Mouse (Mus musculus): Measurements from ENCODE around the gene Bcorl1. TPM values are rescaled to one million over a fixed set of nuclear protein-coding genes. Genes with fewer than 3 reads are reported as not detected.
"Not testable (repeated sequence)": the region's sequence is repeated elsewhere in the genome, so short reads cannot be mapped to it uniquely, and the experiment has no call there.

The Bcorl1 gene
- polyA plus RNA-seq, 1 experiment from 2014 or later = 11.1 TPM

GRCm38 (mm10) chrX:48425280-48425679, 84.1 kb downstream of the Bcorl1 start:
- in situ Hi-C loops (cut with MboI; ENCODE audit: low pct_unique_long_range_greater_than_20kb) = no loop called here
- POLR2A ChIA-PET = no interaction called here
- CTCF ChIA-PET = interaction anchor here (2.7 kb wide), 1 partner anchor 37 kb away, joined by 17 read pairs; the partner anchor contains the start of gene Elf4
- ATAC-seq (no peak), DNase-seq (ENCODE audit: low read depth, low spot score) (no peak)
- no peaks in the 10 kb centered on the region for H3K27me3 ChIP-seq
- no peak for TF ChIP-seq CTCF (IDR thresholded peaks at IDR 0.05)

GRCm38 (mm10) chrX:48428241-48428640, 87.1 kb downstream of the Bcorl1 start:
- in situ Hi-C loops (cut with MboI; ENCODE audit: low pct_unique_long_range_greater_than_20kb) = no loop called here
- ChIA-PET CTCF (interaction anchor here (1.3 kb wide), 1 partner anchor 35 kb away, joined by 3 read pairs; the partner anchor contains the start of gene Elf4), POLR2A (no interaction called here)
- TF ChIP-seq CTCF (IDR thresholded peaks at IDR 0.05) = no peak
- no peak for ATAC-seq
- no peak for DNase-seq (ENCODE audit: low read depth, low spot score)
- H3K27me3 ChIP-seq = no peaks in the 10 kb centered on the region

GRCm38 (mm10) chrX:48428642-48429041, 87.5 kb downstream of the Bcorl1 start:
- in situ Hi-C loops (cut with MboI; ENCODE audit: low pct_unique_long_range_greater_than_20kb) = no loop called here
- TF ChIP-seq CTCF (IDR thresholded peaks at IDR 0.05) = no peak
- ATAC-seq = no peak
- ChIA-PET POLR2A (no interaction called here), CTCF (interaction anchor here (1.3 kb wide), 1 partner anchor 34 kb away, joined by 3 read pairs; the partner anchor contains the start of gene Elf4)
- no peaks in the 10 kb centered on the region for H3K27me3 ChIP-seq
- DNase-seq (ENCODE audit: low read depth, low spot score) = no peak

GRCm38 (mm10) chrX:48429100-48429499, 87.9 kb downstream of the Bcorl1 start:
- ChIA-PET POLR2A (no interaction called here), CTCF (no interaction called here)
- DNase-seq (ENCODE audit: low read depth, low spot score) (no peak), ATAC-seq (no peak)
- no peak for TF ChIP-seq CTCF (IDR thresholded peaks at IDR 0.05)
- no peaks in the 10 kb centered on the region for H3K27me3 ChIP-seq
- in situ Hi-C loops (cut with MboI; ENCODE audit: low pct_unique_long_range_greater_than_20kb) = no loop called here

GRCm38 (mm10) chrX:48429538-48429937, 88.4 kb downstream of the Bcorl1 start:
- DNase-seq (ENCODE audit: low read depth, low spot score) = no peak
- POLR2A ChIA-PET = no interaction called here
- ATAC-seq = no peak

GRCm38 (mm10) chrX:48432599-48433526, 91.7 kb downstream of the Bcorl1 start:
- CTCF ChIA-PET = no interaction called here
- ATAC-seq (no peak), DNase-seq (ENCODE audit: low read depth, low spot score) (no peak)
- POLR2A ChIA-PET = no interaction called here
- H3K27me3 ChIP-seq = no peaks in the 10 kb centered on the region
- in situ Hi-C loops (cut with MboI; ENCODE audit: low pct_unique_long_range_greater_than_20kb) = no loop called here
- TF ChIP-seq CTCF (IDR thresholded peaks at IDR 0.05) = no peak

More at GRCm38 (mm10) chrX:48429538-48429937, 88.4 kb downstream of the Bcorl1 start:
- CTCF ChIA-PET = no interaction called here
- in situ Hi-C loops (cut with MboI; ENCODE audit: low pct_unique_long_range_greater_than_20kb) = no loop called here
- no peak for TF ChIP-seq CTCF (IDR thresholded peaks at IDR 0.05)
- no peaks in the 10 kb centered on the region for H3K27me3 ChIP-seq

GRCm38 (mm10) chrX:48433527-48433899, 92.4 kb downstream of the Bcorl1 start:
- in situ Hi-C loops (cut with MboI; ENCODE audit: low pct_unique_long_range_greater_than_20kb) = no loop called here
- no peaks in the 10 kb centered on the region for H3K27me3 ChIP-seq
- TF ChIP-seq CTCF (IDR thresholded peaks at IDR 0.05) = no peak
- DNase-seq (ENCODE audit: low read depth, low spot score) (no peak), ATAC-seq (no peak)
- ChIA-PET POLR2A (no interaction called here), CTCF (interaction anchor here (1.0 kb wide), 1 partner anchor 10 kb away, joined by 4 read pairs; no protein-coding TSS in a partner anchor)

GRCm38 (mm10) chrX:48434251-48434650, 93.1 kb downstream of the Bcorl1 start:
- no peak for TF ChIP-seq CTCF (IDR thresholded peaks at IDR 0.05)
- H3K27me3 ChIP-seq = no peaks in the 10 kb centered on the region
- DNase-seq (ENCODE audit: low read depth, low spot score) (no peak), ATAC-seq (no peak)
- in situ Hi-C loops (cut with MboI; ENCODE audit: low pct_unique_long_range_greater_than_20kb) = no loop called here
- CTCF ChIA-PET = interaction anchor here (1.0 kb wide), 1 partner anchor 11 kb away, joined by 4 read pairs; no protein-coding TSS in a partner anchor
- POLR2A ChIA-PET = no interaction called here

GRCm38 (mm10) chrX:48435477-48435900, 94.3 kb downstream of the Bcorl1 start:
- DNase-seq (ENCODE audit: low read depth, low spot score) = no peak
- CTCF ChIA-PET = no interaction called here

GRCm38 (mm10) chrX:48436082-48436481, 94.9 kb downstream of the Bcorl1 start:
- ATAC-seq; DNase-seq (ENCODE audit: low read depth, low spot score); in situ Hi-C loops (cut with MboI; ENCODE audit: low pct_unique_long_range_greater_than_20kb); H3K27me3 ChIP-seq; POLR2A ChIA-PET: not testable (repeated sequence)
- CTCF ChIA-PET = interaction anchor here (1.3 to 1.4 kb wide), 2 partner anchors 19 to 27 kb away, joined by 4 read pairs; partner anchors contain the start of gene Elf4

More at GRCm38 (mm10) chrX:48435477-48435900, 94.3 kb downstream of the Bcorl1 start:
- no peaks in the 10 kb centered on the region for H3K27me3 ChIP-seq
- POLR2A ChIA-PET = no interaction called here
- TF ChIP-seq CTCF (IDR thresholded peaks at IDR 0.05) = no peak
- in situ Hi-C loops (cut with MboI; ENCODE audit: low pct_unique_long_range_greater_than_20kb) = no loop called here
- ATAC-seq = no peak

- POLR2A ChIA-PET = no interaction called here
- no peak for ATAC-seq
Observed at GRCm38 (mm10) chrX:48439036-48439435, 97.9 kb downstream of the Bcorl1 start.

More at GRCm38 (mm10) chrX:48439036-48439435, 97.9 kb downstream of the Bcorl1 start:
- peaks cover 4% of the 10 kb centered on the region for H3K27me3 ChIP-seq
- CTCF ChIA-PET = interaction anchor here (1.6 kb wide), 1 partner anchor 16 kb away, joined by 4 read pairs; no protein-coding TSS in a partner anchor
- no peak for DNase-seq (ENCODE audit: low read depth, low spot score)
- TF ChIP-seq CTCF (IDR thresholded peaks at IDR 0.05) = no peak
- in situ Hi-C loops (cut with MboI; ENCODE audit: low pct_unique_long_range_greater_than_20kb) = no loop called here

Measured in Patski (cell line).